Mouse (Mus musculus) cerebellum, adult 9-11 months (tissue): ENCODE measurements around the gene A630023A22Rik.

Source experiments
- DNase-seq: peaks from one replicate; pipeline ENCODE4 v3.0.0; 2022

Gene A630023A22Rik

GRCm38 (mm10) chr14:34085731-34086130, 16.8 kb downstream of the A630023A22Rik start, which contains the start of gene Anxa8:
TSS of gene Anxa8 (plus strand) at chr14:34085981.
- DNase-seq, result no peak

GRCm38 (mm10) chr14:34080321-34080997, 22.1 kb downstream of the A630023A22Rik start:
- DNase-seq, result peak; percentile 44

- no peak for DNase-seq
These were observed 24.3 kb downstream of the A630023A22Rik start for GRCm38 (mm10) chr14:34078293-34078692.

- no peak for DNase-seq
These were observed 25.3 kb downstream of the A630023A22Rik start for GRCm38 (mm10) chr14:34077222-34077621.

- no peak for DNase-seq
These were observed 27.2 kb downstream of the A630023A22Rik start for GRCm38 (mm10) chr14:34075346-34075745.

- DNase-seq, result no peak
These were observed 30.9 kb downstream of the A630023A22Rik start for GRCm38 (mm10) chr14:34071665-34072064.

GRCm38 (mm10) chr14:34052516-34052915, 50.0 kb downstream of the A630023A22Rik start, which contains the start of gene Antxrl:
TSS of gene Antxrl (plus strand) at chr14:34052707.
- DNase-seq, result no peak

- no peak for DNase-seq
These were observed 52.3 kb downstream of the A630023A22Rik start for GRCm38 (mm10) chr14:34050101-34050779.

- no peak for DNase-seq
These were observed 59.2 kb downstream of the A630023A22Rik start for GRCm38 (mm10) chr14:34043341-34043740.

GRCm38 (mm10) chr14:34041241-34041640, 61.3 kb downstream of the A630023A22Rik start:
- DNase-seq, result no peak

GRCm38 (mm10) chr14:34033841-34034610, 68.5 kb downstream of the A630023A22Rik start:
- no peak for DNase-seq

- no peak for DNase-seq
These were observed 75.8 kb downstream of the A630023A22Rik start for GRCm38 (mm10) chr14:34026710-34027109.

- DNase-seq, result no peak
These were observed 85.6 kb downstream of the A630023A22Rik start for GRCm38 (mm10) chr14:34016938-34017337.

- DNase-seq, result no peak
These were observed 86.2 kb downstream of the A630023A22Rik start, which contains the start of gene Gm5460 for GRCm38 (mm10) chr14:34016381-34016780. TSS of gene Gm5460 (plus strand) at chr14:34016758.

- no peak for DNase-seq
These were observed 87.5 kb downstream of the A630023A22Rik start, which contains the start of gene Gm30083 for GRCm38 (mm10) chr14:34015063-34015462. TSS of gene Gm30083 (minus strand) at chr14:34015182.

GRCm38 (mm10) chr14:34002358-34002757, 100.2 kb downstream of the A630023A22Rik start:
- DNase-seq, result no peak

GRCm38 (mm10) chr14:34001445-34001844, 101.1 kb downstream of the A630023A22Rik start:
- no peak for DNase-seq
